Mouse (Mus musculus) small intestine, adult 10 weeks (tissue): Measurements from ENCODE around the gene Unc5cl. TPM values are rescaled to one million over a fixed set of nuclear protein-coding genes. Genes with fewer than 3 reads are reported as not detected.

Experiments
- polyA plus RNA-seq: library from polyadenylated mRNA; stranded (reverse); fragments of 350-450 nt; fragmentation: Illumina TruSeq; extraction: RNeasy Lipid Tissue Mini Kit (QIAGEN cat#74804); gene quantifications from one replicate; pipeline ENCODE4 v1.2.3, GENCODE M21; 2014; ENCODE audit warnings: low replicate concordance

Gene Unc5cl
- 30.1 TPM for polyA plus RNA-seq

GRCm38 (mm10) chr17:48454688-48455087, at the start of gene Unc5cl:
Gene Unc5cl, plus strand, starts transcription at chr17:48454901.

DNA sequence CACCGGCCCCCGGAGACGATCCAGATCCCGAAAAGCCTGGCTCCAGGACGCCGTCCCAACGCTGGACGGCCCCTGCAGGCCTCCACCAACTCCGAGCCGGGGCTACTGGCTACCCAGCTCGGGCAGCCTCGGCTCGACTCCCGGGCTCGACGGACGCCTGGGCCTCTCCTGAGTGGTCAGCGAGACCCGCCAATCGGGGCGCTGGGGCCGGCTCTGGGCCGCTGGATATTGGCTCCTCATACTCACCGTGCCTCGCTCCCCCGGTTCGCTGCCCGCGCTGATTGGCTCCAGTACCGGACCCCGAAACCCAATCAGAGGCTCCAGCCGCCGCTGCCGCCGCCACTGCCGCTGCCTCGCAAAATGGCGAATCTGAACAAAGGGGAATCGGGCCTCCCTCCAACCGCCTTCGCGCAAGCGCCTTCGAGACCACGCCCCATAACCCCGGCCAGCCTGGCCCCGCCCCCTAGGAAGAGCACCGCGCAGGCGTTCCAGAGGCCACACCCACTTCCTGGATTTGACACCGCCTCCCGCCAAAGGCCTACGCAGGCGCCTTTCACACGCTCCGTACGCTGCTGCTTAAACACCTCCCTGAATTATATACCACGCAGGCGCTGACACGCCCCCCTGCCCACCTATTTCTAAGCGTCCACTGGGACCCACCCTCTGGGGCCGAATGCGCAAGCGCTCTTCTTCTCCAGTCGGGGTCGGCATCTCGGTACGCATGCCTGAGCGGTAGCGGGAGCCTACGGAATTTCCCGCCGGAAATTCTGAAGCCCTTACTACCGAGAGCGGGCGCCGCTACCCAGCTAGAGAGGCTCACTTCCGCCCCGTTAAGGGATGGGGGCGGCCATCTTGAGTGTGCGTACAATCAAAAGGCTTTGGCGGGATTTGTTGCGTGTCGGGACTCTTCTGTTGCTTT, 45.1 kb upstream of the Unc5cl start, which contains the start of the genes Nfya and Oard1:
Gene Nfya, minus strand, starts transcription at position 527 of the 919 bp plus-strand sequence.
Gene Oard1, plus strand, starts transcription at position 635 of the 919 bp plus-strand sequence.

GRCm38 (mm10) chr17:48432158-48432980, 22.3 kb upstream of the Unc5cl start, which contains the start of gene Apobec2:
Gene Apobec2, minus strand, starts transcription at chr17:48432930.

GRCm38 (mm10) chr17:48451353-48451675, 3.4 kb upstream of the Unc5cl start, which contains the start of gene Tspo2:
Gene Tspo2, minus strand, starts transcription at chr17:48451522.

Other genes with a start within 250 kb of the Unc5cl start
- 0.67 TPM for gene Trem1, start 222.1 kb upstream of the Unc5cl start, polyA plus RNA-seq
- not detected for gene Trem3, start 207.1 kb upstream of the Unc5cl start, polyA plus RNA-seq
- gene Treml4, start 190.6 kb upstream of the Unc5cl start, polyA plus RNA-seq, result 1.5 TPM
- gene Treml2, start 155.4 kb upstream of the Unc5cl start, polyA plus RNA-seq, result 0.37 TPM
- gene B430306N03Rik, start 138.8 kb upstream of the Unc5cl start, polyA plus RNA-seq, result 0.15 TPM
- gene Trem2, start 108.5 kb upstream of the Unc5cl start, polyA plus RNA-seq, result not detected
- not detected for gene Treml1, start 95.0 kb upstream of the Unc5cl start, polyA plus RNA-seq
- gene Nfya, start 45.0 kb upstream of the Unc5cl start, polyA plus RNA-seq, result 17.0 TPM
- gene Oard1, start 44.9 kb upstream of the Unc5cl start, polyA plus RNA-seq, result 65.4 TPM
- gene Apobec2, start 22.0 kb upstream of the Unc5cl start, polyA plus RNA-seq, result 0.59 TPM
- 0.11 TPM for gene Tspo2, start 3.4 kb upstream of the Unc5cl start, polyA plus RNA-seq